Mouse (Mus musculus): ENCODE data around the gene Cav3. TPM values are rescaled to one million over a fixed set of nuclear protein-coding genes. Genes with fewer than 3 reads are reported as not detected.

Cav3 gene
- polyA plus RNA-seq, 3 experiments from 2014 or later, result not detected

DNA sequence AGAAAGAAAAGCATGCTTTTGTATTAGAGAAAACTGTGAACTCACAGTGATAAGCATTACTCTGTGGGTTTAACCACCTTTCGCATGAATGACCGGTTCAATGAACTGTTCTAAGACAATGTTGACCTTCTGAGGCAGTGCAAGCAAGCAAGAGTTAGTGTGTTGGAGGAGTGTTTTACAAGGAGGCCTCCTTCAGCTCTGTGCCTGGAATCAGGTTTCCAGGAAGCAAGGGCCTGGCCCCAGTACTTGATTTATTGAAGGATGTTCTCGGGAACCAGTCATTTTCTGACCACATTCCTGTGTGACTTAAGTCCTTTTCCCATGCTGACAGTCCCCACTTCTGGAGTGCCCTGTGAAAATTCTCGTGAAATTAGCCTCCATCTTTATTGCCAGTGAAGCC, 35.9 kb downstream of the Cav3 start:
- ATAC-seq, result no peak

DNA sequence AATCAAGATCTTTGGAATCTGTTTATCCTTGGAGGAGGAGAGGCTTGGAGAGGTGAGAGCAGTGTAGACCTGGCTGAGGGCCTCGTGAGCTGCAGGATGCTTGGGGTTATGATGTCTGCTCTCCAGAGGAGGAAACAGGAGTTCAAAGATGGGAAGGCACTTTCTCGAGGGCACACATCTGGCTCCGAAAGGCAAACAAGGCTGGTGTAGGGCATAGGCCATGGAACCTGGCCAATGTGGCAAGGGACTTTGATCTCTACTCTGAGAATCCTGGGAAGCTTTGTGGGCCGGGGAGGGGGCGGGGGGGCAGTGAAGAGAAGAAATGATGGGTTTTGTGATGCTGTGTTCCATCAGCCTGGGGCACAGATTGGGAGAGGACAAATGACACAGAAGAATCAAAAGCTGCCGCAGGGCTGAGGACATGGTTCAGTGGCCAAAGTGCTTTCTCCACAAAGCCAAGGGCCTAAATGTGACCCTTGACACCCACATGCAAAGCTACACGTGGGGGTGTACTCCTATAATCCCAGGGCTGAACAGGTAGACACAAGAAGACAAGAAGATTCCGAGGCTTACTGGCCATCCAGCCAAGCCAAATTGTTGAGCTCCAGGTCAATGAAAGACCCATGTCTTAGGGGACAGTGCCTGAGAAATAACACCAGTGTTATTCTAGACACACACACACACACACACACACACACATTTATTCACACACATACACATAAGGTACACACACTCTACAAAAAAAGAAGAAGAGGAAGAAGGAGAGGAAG, 37.2 kb downstream of the Cav3 start:
- ATAC-seq, result no peak

DNA sequence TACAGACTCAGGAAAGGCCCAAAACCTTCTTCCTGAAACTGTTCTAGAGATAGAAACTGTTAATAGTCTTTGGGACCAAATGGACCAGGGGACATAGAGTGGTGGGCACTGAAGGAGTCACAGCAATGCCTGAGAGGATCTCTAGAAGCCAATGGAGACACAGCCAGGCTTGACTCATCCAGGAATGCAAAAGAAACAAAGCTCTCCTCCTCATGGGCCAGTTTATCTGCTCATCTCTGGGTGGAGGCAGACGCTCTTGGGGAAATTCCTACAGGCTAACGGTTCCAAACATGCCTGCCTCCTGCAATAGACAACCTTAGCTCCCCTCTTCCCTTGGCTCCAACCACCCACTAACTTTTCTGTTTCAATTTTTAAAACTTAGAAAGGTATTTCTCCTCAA, 38.2 kb downstream of the Cav3 start:
- no peak for ATAC-seq

DNA sequence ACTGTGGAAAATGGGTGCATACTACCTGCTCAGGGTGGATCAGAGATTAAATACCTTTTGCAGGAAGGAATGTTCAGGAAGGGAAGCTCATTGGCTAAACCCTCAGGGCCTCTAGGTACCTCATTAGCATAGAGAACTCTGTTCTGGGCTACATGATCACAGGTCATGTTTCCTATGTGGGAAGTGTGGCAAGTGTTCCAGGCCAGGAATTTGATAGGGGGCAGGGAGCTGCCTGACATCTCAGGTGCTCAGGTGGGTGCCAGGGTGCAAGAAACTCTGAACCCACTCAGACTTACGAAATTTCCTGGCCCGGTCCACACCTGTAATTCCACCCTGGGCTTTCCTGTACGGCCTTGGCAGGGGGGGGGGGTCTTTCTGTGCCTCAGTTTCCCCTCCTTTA, 39.4 kb downstream of the Cav3 start:
- ATAC-seq, result no peak

DNA sequence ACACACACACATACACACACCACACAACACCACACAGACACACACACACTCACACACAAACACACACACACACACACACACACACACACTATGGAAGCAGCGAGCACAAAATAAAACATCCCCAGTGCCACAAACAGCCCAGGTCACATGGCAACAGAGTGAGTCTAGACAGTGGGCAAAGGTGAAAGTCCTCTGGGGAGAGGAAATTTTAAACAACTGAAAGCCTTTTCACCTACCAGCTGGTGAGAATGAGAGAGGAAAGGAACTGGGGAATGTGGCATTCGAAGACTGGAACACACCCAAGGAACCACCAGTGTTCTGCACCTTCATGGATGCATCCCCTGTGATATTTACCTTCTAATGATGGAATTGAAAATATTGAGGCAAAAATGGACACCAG, 40.2 kb downstream of the Cav3 start:
- ATAC-seq, result no peak

DNA sequence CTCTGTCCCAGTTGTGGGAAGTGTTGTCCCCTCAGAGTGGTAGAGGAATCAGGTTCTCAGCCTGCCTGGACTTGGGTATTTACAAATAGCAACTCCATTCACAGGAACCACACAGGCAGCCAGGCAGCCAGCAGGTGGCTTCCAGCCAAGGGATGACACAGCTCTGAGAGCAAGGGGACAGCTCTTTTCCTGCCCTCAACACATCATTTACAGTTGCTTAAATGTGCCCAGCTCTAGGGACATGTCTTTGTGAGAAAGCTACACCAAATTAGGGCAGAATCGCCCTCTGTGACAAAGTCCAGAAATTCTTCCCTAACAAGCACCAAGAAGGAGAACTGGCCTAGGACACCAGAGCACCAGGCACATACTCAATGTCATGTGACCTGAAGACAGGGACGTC, 41.9 kb downstream of the Cav3 start:
- no peak for ATAC-seq

DNA sequence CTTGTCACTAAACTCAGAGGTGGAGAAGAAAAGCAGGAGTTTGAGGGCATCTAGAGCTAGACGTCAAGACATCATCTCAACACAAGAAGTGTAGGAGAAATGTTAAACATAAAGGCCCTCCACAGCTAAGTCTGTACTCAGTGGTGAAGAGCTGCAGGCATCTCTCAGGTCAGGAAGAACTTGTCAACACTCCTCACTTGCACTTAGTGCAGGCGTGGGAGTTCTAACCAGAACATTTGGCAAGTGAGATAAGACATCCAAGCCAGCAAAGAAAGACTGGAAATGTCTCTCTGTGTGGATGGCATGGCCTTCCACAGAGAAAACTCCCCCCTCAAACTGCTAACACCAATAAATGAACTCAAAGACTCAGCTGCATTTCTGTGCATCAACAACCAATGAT, 48.3 kb downstream of the Cav3 start:
- no peak for ATAC-seq

DNA sequence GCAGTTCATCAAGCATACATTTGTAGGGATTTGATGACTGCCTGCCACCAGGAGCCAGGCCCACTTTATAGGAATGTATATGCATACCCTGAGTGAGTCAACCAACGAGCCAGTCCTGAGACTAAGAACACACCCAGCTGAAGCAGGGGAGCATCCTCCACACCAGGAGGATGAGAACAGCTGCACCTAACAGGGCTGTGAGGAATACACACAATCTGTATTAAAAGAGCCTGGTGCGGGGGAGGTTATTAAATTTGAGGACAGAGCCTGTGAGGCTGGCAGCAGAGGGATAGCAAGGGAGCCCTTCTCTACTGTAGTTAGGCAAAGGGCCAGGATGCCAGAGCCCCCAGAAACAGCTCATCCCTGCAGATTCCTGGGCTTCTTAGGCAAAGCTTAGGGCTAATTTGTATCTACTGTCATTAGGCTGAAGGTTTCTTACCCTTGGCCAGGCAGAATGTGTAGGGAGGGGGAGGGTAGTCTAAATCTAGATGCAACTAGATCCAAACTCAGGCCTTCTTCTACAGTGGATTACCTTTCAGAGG, 50.4 kb downstream of the Cav3 start:
- ATAC-seq, result no peak

DNA sequence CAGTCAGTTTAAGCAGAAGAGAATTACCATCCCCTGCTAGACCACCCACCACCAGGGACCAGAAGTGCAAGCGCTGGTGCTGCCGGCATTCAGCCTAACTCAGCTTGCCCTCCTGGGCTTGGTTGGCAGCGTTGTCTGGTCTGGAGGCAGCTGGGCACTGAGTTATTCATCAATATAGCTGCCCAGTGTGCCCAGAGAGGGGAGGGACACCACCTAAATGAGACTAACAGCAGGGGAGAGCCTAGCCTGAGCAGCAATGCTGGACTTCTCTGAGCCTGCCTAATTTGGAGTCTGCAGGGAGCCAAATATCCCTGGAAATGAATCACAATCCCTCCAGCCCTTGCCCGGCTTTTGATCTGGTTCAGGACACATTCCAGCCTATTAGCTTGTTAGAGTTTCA, 51.0 kb downstream of the Cav3 start:
- ATAC-seq, result no peak

DNA sequence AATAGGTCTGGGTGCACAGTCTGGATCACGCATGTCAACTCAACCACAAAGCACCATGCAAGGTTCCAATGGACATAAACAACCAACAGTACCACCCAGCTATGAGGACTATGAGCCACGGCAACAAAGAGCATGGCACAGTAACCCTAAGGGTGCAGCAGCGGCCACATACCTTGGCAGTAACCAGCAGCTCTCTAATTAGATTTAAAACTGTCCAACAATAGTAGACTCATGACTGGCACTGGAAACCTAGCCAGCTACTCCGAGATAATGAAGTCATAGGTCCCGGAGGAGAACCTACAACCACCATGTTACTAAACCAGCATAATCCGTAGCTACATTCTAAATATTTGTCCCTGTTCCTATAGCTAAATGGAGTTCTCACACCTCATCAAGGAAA, 55.3 kb downstream of the Cav3 start:
- no peak for ATAC-seq

DNA sequence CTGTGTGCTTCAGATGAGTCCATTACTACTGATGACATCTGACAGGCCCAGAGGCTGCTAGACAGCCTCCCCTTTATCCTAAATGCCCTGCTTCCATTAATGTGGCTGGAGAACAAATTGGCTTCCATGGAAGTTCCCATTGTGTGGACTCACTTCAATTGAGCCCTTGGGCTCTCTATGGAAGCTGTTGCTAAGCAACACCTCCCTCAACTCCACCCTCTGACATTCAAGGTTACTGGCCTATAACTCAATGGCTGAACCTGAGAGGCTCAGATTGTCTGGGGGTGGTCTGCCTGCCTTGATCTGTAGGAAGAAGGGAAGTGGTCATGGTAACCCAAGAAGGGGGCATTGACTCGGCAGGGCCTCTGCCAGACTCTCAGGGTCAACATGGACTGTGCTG, 57.2 kb downstream of the Cav3 start:
- no peak for ATAC-seq

DNA sequence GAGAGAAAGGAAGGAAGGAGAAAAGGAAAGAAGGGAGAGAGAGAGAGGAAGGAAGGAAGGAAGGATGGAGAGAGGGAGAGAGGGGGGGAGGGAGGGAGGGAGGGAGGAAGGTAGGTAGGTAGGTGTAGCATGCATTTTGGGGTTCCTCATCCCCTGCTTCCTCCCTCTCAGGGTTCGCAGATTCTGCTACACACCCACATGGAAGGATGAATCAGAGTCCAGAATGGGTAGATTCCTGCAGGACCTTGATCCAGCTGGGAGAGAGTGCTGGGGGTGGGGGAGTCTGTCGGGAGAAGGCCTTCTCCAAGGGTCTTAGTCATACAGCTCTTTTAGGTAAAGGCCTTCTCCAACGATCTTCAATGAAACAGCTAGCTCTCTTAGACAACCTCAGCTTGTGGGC, 58.3 kb downstream of the Cav3 start:
- no peak for ATAC-seq

DNA sequence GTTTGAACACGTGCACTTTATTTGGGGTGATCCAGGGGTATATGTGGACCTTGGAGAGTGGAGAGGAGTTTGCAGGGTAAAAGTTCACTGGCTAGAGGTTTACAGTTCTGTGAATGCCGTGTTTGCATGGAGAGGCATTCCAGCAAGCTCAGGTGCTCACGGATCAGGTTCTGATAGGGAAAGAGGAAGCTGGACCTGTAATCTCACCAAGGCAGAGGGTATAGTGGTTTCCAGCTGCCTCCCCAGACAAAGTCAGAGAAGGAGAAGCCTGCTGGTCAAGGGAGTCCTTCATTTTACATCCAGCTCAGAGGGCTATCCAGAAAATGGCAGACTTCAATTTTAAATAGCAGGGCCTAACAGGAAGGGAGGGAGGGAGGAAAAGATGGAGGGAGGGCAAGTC, 58.7 kb downstream of the Cav3 start:
- ATAC-seq, result no peak

Other genes starting within 250 kb of the Cav3 start
- gene Lmcd1, start 185.7 kb upstream of the Cav3 start, polyA plus RNA-seq (2017; shearing (Covaris generic)), result not detected
- not detected for gene Ssu2, start 71.5 kb upstream of the Cav3 start, polyA plus RNA-seq (2017; shearing (Covaris generic))
- not detected for gene Oxtr, start 30.4 kb downstream of the Cav3 start, polyA plus RNA-seq (2017; shearing (Covaris generic))
- 10 to 100 TPM; 41.6 to 55.6 (median 43.0) TPM for gene Rad18, start 237.2 kb downstream of the Cav3 start, polyA plus RNA-seq (2017; shearing (Covaris generic))